8 mouse cellular contexts compared by ENCODE assay signal in genomic region chr4:150283335-150283638, GRCm38 (mm10). TPM values are rescaled to one million over a fixed set of nuclear protein-coding genes. Genes with fewer than 3 reads are reported as not detected.
DNase-seq lines count a peak whose midpoint lies in the region; ATAC-seq and TF ChIP-seq lines count a peak whose summit lies in the region.

No protein-coding gene starts in this region.

- peak overlapping the region; percentile 99 for H3K27ac ChIP-seq in hindbrain, embryonic 14.5 days
- peak overlapping the region; percentile 94 for H3K27ac ChIP-seq in midbrain, postnatal 0 days (ENCODE audit: low read depth, low read length)

- H3K27me3 ChIP-seq in hindbrain, embryonic 14.5 days (ENCODE audit: control insufficient read depth, insufficient read depth, low read length), result no peaks in the 10 kb centered on the region
- no peaks in the 10 kb centered on the region for H3K27me3 ChIP-seq in midbrain, postnatal 0 days (ENCODE audit: insufficient read depth, low read length)

- H3K4me3 ChIP-seq in hindbrain, embryonic 14.5 days (replicated peaks; ENCODE audit: low read length), result peak overlapping the region; percentile 98
- peak overlapping the region; percentile 99 for H3K4me3 ChIP-seq in midbrain, postnatal 0 days (ENCODE audit: low read depth, low read length)

- peaks cover 42% of the 10 kb centered on the region for H3K4me1 ChIP-seq in hindbrain, embryonic 14.5 days (replicated peaks; ENCODE audit: control insufficient read depth, insufficient read depth, low read length)
- no peaks in the 10 kb centered on the region; the same call in 1 of the 2 replicates for H3K4me1 ChIP-seq in midbrain, postnatal 0 days (ENCODE audit: insufficient read depth, low read length)

- 2% methylated on average over 2 of the region's 2 CpGs for WGBS in hindbrain, embryonic 14.5 days
- WGBS in midbrain, postnatal 0 days, result 0% methylated on average over 2 of the region's 2 CpGs

- peak; percentile 48 for DNase-seq in layer of hippocampus, adult 9-11 months
- no peak for DNase-seq in layer of hippocampus, adult 9-10 months (ENCODE audit: low spot score)
- DNase-seq in embryo, embryonic 11 days, result peak; percentile 36
- DNase-seq in hindbrain, embryonic 14.5 days (ENCODE audit: low spot score), result no peak
- DNase-seq in midbrain, postnatal 0 days (ENCODE audit: low spot score), result no peak
- DNase-seq in testis, postnatal 14 days (ENCODE audit: low spot score), result no peak
- no peak for DNase-seq in adipocyte (ENCODE audit: low spot score)

- H3K9ac ChIP-seq in hindbrain, embryonic 14.5 days, result peak overlapping the region; percentile 92
- peak overlapping the region; percentile 94 for H3K9ac ChIP-seq in midbrain, postnatal 0 days (replicated peaks; ENCODE audit: low read length, poor library complexity, severe bottlenecking)

- ATAC-seq in hindbrain, embryonic 14.5 days (ENCODE audit: low FRiP score), result no peak
- ATAC-seq in midbrain, postnatal 0 days (ENCODE audit: low FRiP score), result no peak
- no peak for ATAC-seq in erythroid progenitor cell, adult 5-6 weeks (replicated peaks; ENCODE audit: low FRiP score, poor library complexity, severe bottlenecking)

- H3K36me3 ChIP-seq in hindbrain, embryonic 14.5 days (replicated peaks; ENCODE audit: control insufficient read depth, insufficient read depth), result no peaks in the 10 kb centered on the region
- no peaks in the 10 kb centered on the region for H3K36me3 ChIP-seq in midbrain, postnatal 0 days (ENCODE audit: insufficient read depth, low read length)

- TF ChIP-seq CTCF in midbrain, postnatal 0 days (IDR thresholded peaks at IDR 0.05), result no peak

- H3K9me3 ChIP-seq in hindbrain, embryonic 14.5 days (ENCODE audit: control insufficient read depth, low read length), result no peaks in the 10 kb centered on the region
- H3K9me3 ChIP-seq in midbrain, postnatal 0 days (ENCODE audit: low read length), result no peaks in the 10 kb centered on the region

- H3K4me2 ChIP-seq in hindbrain, embryonic 14.5 days (replicated peaks), result peak overlapping the region; percentile 74
- peak overlapping the region; percentile 60 for H3K4me2 ChIP-seq in midbrain, postnatal 0 days (ENCODE audit: low read depth, low read length, poor library complexity, severe bottlenecking)

RNA-seq across cellular contexts. Expression of gene Rere, which starts 1.8 kb away (rescaled TPM):
- polyA plus RNA-seq in hindbrain, embryonic 14.5 days (2014; fragmentation: Nextera tagmentation; extraction: Ambion mirVana), result 44.4 and 46.8 TPM in 2 replicates
- 36.8 and 44.3 TPM in 2 replicates for total RNA-seq in midbrain, postnatal 0 days (2014; rRNA removed)
- polyA plus RNA-seq in midbrain, postnatal 0 days (2015; fragmentation: Nextera tagmentation; extraction: Ambion mirVana), result 17.9 and 22.7 TPM in 2 replicates
- 24.9 and 31.0 TPM in 2 replicates for total RNA-seq in erythroid progenitor cell, adult 5-6 weeks (2015; ENCODE audit: low replicate concordance)
- total RNA-seq in erythroid progenitor cell, adult 5-6 weeks (2017; ENCODE audit: low replicate concordance), result 5.5 and 9.8 TPM in 2 replicates

RNA-seq across cellular contexts. Expression of gene Eno1, which starts 46.8 kb away (rescaled TPM):
- polyA plus RNA-seq in hindbrain, embryonic 14.5 days (2014; fragmentation: Nextera tagmentation; extraction: Ambion mirVana), result 955 and 1,038 TPM in 2 replicates
- total RNA-seq in midbrain, postnatal 0 days (2014; rRNA removed), result 438 and 440 TPM in 2 replicates
- polyA plus RNA-seq in midbrain, postnatal 0 days (2015; fragmentation: Nextera tagmentation; extraction: Ambion mirVana), result 1,069 and 1,129 TPM in 2 replicates
- 79.6 and 121 TPM in 2 replicates for total RNA-seq in erythroid progenitor cell, adult 5-6 weeks (2015; ENCODE audit: low replicate concordance)
- 21.2 and 44.2 TPM in 2 replicates for total RNA-seq in erythroid progenitor cell, adult 5-6 weeks (2017; ENCODE audit: low replicate concordance)

Comparison
In these comparisons a context has a peak if more than half of its experiments do, and no peak if none do; other contexts are left out.
1. DNase-seq: peak in layer of hippocampus, adult 9-11 months (single experiment) and embryo, embryonic 11 days (single experiment); none in layer of hippocampus, adult 9-10 months (single experiment), hindbrain, embryonic 14.5 days (single experiment), midbrain, postnatal 0 days (single experiment), testis, postnatal 14 days (single experiment) and adipocyte (single experiment).